Mouse (Mus musculus) erythroblast, embryonic 14.5 days (primary cell): ENCODE results near the gene Gpc6.

Experiments used
- GATA1 ChIP-seq: IDR thresholded peaks from 2 replicates; pipeline ENCODE4 v1.6.1; 2012; ENCODE audit warnings: low read length, inconsistent platforms, mixed read lengths
- TAL1 ChIP-seq: IDR thresholded peaks from 3 replicates; pipeline ENCODE4 v1.6.1; 2012; ENCODE audit warnings: low read length, inconsistent platforms, mixed read lengths

DNA sequence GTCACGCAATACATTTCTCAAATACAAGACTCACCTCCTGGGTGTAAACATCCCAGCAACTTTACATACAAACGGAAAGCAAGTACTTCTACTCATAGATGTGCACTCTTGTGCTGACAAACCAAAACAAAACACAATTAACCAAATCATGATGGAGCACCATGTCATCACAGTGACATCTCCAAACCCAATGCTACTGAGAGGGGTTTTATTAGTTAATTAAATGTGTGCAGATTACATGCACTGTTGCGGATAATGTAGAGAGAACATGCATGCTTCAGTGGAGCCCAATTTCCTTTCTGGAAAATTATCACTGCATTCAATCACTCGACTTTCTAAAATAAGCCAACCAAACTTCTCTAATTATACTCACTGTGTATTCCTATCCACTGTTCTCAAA lies 109.0 kb downstream of the Gpc6 start:
- no peak for TF ChIP-seq GATA1
- TF ChIP-seq TAL1: no peak
